ENCODE assay signal across 10 mouse cellular contexts in genomic region chr11:96198642-96199041, GRCm38 (mm10). TPM values are rescaled to one million over a fixed set of nuclear protein-coding genes. Genes with fewer than 3 reads are reported as not detected.
DNase-seq lines count a peak whose midpoint lies in the region; ATAC-seq and TF ChIP-seq lines count a peak whose summit lies in the region.
"Had no signal": no experiment of that assay in that cellular context is flagged by ENCODE, and none has a peak within 500 bp of the region (broad histone marks: within the 10 kb centered on the region; RNA-seq: fewer than 3 reads in every experiment).

No protein-coding gene starts in this region.

- H3K36me3 ChIP-seq in intestine, postnatal 0 days (ENCODE audit: control insufficient read depth, insufficient read depth), result no peaks in the 10 kb centered on the region
- no peaks in the 10 kb centered on the region for H3K36me3 ChIP-seq in intestine, embryonic 16.5 days (ENCODE audit: control insufficient read depth, insufficient read depth, low read length)
- no peaks in the 10 kb centered on the region for H3K36me3 ChIP-seq in embryonic facial prominence, embryonic 14.5 days (ENCODE audit: control insufficient read depth, insufficient read depth, low read length)
- no peaks in the 10 kb centered on the region for H3K36me3 ChIP-seq in stomach, postnatal 0 days (ENCODE audit: control insufficient read depth, insufficient read depth, low read length)
- H3K36me3 ChIP-seq in forebrain, embryonic 15.5 days, result no peaks in the 10 kb centered on the region
- H3K36me3 ChIP-seq: neural tube, embryonic 13.5 days had no signal

- H3K4me3 ChIP-seq in intestine, postnatal 0 days (ENCODE audit: low read depth, low read length), result no peak overlapping the region
- no peak overlapping the region for H3K4me3 ChIP-seq in intestine, embryonic 16.5 days (ENCODE audit: low read length)
- no peak overlapping the region for H3K4me3 ChIP-seq in embryonic facial prominence, embryonic 14.5 days (ENCODE audit: low read depth, low read length)
- H3K4me3 ChIP-seq in stomach, postnatal 0 days (ENCODE audit: low read depth, low read length), result no peak overlapping the region
- H3K4me3 ChIP-seq in forebrain, embryonic 15.5 days, result no peak overlapping the region
- H3K4me3 ChIP-seq: neural tube, embryonic 13.5 days had no signal

- ATAC-seq in intestine, postnatal 0 days, result no peak
- ATAC-seq in intestine, embryonic 16.5 days, result no peak
- ATAC-seq in embryonic facial prominence, embryonic 14.5 days (ENCODE audit: low read depth), result no peak
- no peak for ATAC-seq in stomach, postnatal 0 days (ENCODE audit: low FRiP score, low TSS enrichment)
- no peak for ATAC-seq in forebrain, embryonic 15.5 days (replicated peaks)

- peak; percentile 58 for TF ChIP-seq CTCF in intestine, postnatal 0 days (IDR thresholded peaks at IDR 0.05; ENCODE audit: low read depth)
- peak; percentile 58 for TF ChIP-seq CTCF in stomach, postnatal 0 days (IDR thresholded peaks at IDR 0.05; ENCODE audit: low read depth)

- no peaks in the 10 kb centered on the region for H3K9me3 ChIP-seq in intestine, postnatal 0 days (ENCODE audit: control insufficient read depth)
- no peaks in the 10 kb centered on the region for H3K9me3 ChIP-seq in intestine, embryonic 16.5 days (ENCODE audit: control insufficient read depth, low read length)
- H3K9me3 ChIP-seq in embryonic facial prominence, embryonic 14.5 days (ENCODE audit: control insufficient read depth, low read length), result no peaks in the 10 kb centered on the region
- no peaks in the 10 kb centered on the region for H3K9me3 ChIP-seq in stomach, postnatal 0 days (ENCODE audit: control insufficient read depth, low read length)
- H3K9me3 ChIP-seq in forebrain, embryonic 15.5 days, result no peaks in the 10 kb centered on the region
- H3K9me3 ChIP-seq: neural tube, embryonic 13.5 days had no signal

- no peak overlapping the region for H3K4me2 ChIP-seq in intestine, postnatal 0 days (replicated peaks; ENCODE audit: low read depth)
- no peak overlapping the region for H3K4me2 ChIP-seq in intestine, embryonic 16.5 days (ENCODE audit: low read depth, low read length)
- H3K4me2 ChIP-seq in embryonic facial prominence, embryonic 14.5 days (ENCODE audit: low read depth, low read length), result no peak overlapping the region
- H3K4me2 ChIP-seq in stomach, postnatal 0 days (replicated peaks; ENCODE audit: low read depth), result no peak overlapping the region
- no peak overlapping the region for H3K4me2 ChIP-seq in forebrain, embryonic 15.5 days (replicated peaks)
- H3K4me2 ChIP-seq: neural tube, embryonic 13.5 days had no signal

- H3K27ac ChIP-seq in intestine, postnatal 0 days (ENCODE audit: low read depth, low read length), result no peak overlapping the region
- H3K27ac ChIP-seq in intestine, embryonic 16.5 days (ENCODE audit: low read length), result no peak overlapping the region
- no peak overlapping the region for H3K27ac ChIP-seq in embryonic facial prominence, embryonic 14.5 days (replicated peaks; ENCODE audit: low read depth, low read length)
- no peak overlapping the region for H3K27ac ChIP-seq in stomach, postnatal 0 days (replicated peaks)
- H3K27ac ChIP-seq in forebrain, embryonic 15.5 days (replicated peaks), result no peak overlapping the region
- H3K27ac ChIP-seq: neural tube, embryonic 13.5 days had no signal

- peak; percentile 60 for DNase-seq in urinary bladder, postnatal 14 days (ENCODE audit: low spot score)
- DNase-seq in urinary bladder, adult 18-20 months (ENCODE audit: low spot score in 2 of 2), result no peak
- DNase-seq in embryonic facial prominence, embryonic 14.5 days (ENCODE audit: low spot score), result peak; percentile 48
- peak; percentile 48 for DNase-seq in stomach, postnatal 0 days (ENCODE audit: low spot score)
- DNase-seq in cerebellum, adult 11-12 months, result no peak

- under 1% methylated on average over 11 of the region's 12 CpGs for WGBS in intestine, postnatal 0 days
- WGBS in intestine, embryonic 16.5 days, result under 1% methylated on average over 12 of the region's 12 CpGs
- WGBS in embryonic facial prominence, embryonic 14.5 days, result 2% methylated on average over 12 of the region's 12 CpGs
- WGBS in stomach, postnatal 0 days, result 1% methylated on average over 12 of the region's 12 CpGs
- 1% methylated on average over 12 of the region's 12 CpGs for WGBS in forebrain, embryonic 15.5 days

- no peak overlapping the region for H3K9ac ChIP-seq in intestine, postnatal 0 days (ENCODE audit: low read depth, low read length)
- H3K9ac ChIP-seq in intestine, embryonic 16.5 days (ENCODE audit: low read depth, low read length), result no peak overlapping the region
- no peak overlapping the region for H3K9ac ChIP-seq in embryonic facial prominence, embryonic 14.5 days (ENCODE audit: low read depth, low read length)
- no peak overlapping the region for H3K9ac ChIP-seq in stomach, postnatal 0 days (ENCODE audit: low read length)
- no peak overlapping the region for H3K9ac ChIP-seq in forebrain, embryonic 15.5 days (replicated peaks)
- H3K9ac ChIP-seq: neural tube, embryonic 13.5 days had no signal

- H3K4me1 ChIP-seq in intestine, postnatal 0 days (replicated peaks; ENCODE audit: control insufficient read depth, insufficient read depth, low read length), result no peaks in the 10 kb centered on the region
- H3K4me1 ChIP-seq in intestine, embryonic 16.5 days (ENCODE audit: control insufficient read depth, insufficient read depth, low read length), result peaks cover 6% of the 10 kb centered on the region; the same call in 1 of the 2 replicates
- no peaks in the 10 kb centered on the region for H3K4me1 ChIP-seq in embryonic facial prominence, embryonic 14.5 days (ENCODE audit: control insufficient read depth, insufficient read depth, low read length)
- no peaks in the 10 kb centered on the region for H3K4me1 ChIP-seq in stomach, postnatal 0 days (replicated peaks; ENCODE audit: control insufficient read depth, insufficient read depth)
- 0 out of 2 replicates have a peak, but pooled peaks cover 3% of the 10 kb centered on the region for H3K4me1 ChIP-seq in forebrain, embryonic 15.5 days

- TF ChIP-seq EP300 in stomach, postnatal 0 days (optimal IDR thresholded peaks at IDR 0.05), result no peak

- peaks cover 100% of the 10 kb centered on the region for H3K27me3 ChIP-seq in intestine, postnatal 0 days (replicated peaks; ENCODE audit: control insufficient read depth, insufficient read depth, low read length)
- H3K27me3 ChIP-seq in intestine, embryonic 16.5 days (replicated peaks; ENCODE audit: control insufficient read depth, insufficient read depth, low read length), result peaks cover 97% of the 10 kb centered on the region
- peaks cover 100% of the 10 kb centered on the region for H3K27me3 ChIP-seq in embryonic facial prominence, embryonic 14.5 days (replicated peaks; ENCODE audit: control insufficient read depth, insufficient read depth, low read length)
- peaks cover 62% of the 10 kb centered on the region for H3K27me3 ChIP-seq in stomach, postnatal 0 days (ENCODE audit: control insufficient read depth, insufficient read depth, low read length)
- peaks cover 99% of the 10 kb centered on the region for H3K27me3 ChIP-seq in forebrain, embryonic 15.5 days

RNA-seq across cellular contexts. Expression of gene Hoxb13, which starts 4.5 kb away (rescaled TPM):
- polyA plus RNA-seq in intestine, postnatal 0 days (2015; fragmentation: Nextera tagmentation; extraction: Ambion mirVana), result not detected in 2 replicates
- 1.9 and 5.1 TPM in 2 replicates for polyA plus RNA-seq in intestine, embryonic 16.5 days (2015; fragmentation: Nextera tagmentation; extraction: Ambion mirVana)
- not detected in 2 replicates for polyA plus RNA-seq in embryonic facial prominence, embryonic 14.5 days (2014; fragmentation: Nextera tagmentation; extraction: Ambion mirVana)
- not detected in 2 replicates for polyA plus RNA-seq in stomach, postnatal 0 days (2015; fragmentation: Nextera tagmentation; extraction: Ambion mirVana)
- not detected in 2 replicates for polyA plus RNA-seq in forebrain, embryonic 15.5 days (2015; fragmentation: Nextera tagmentation; extraction: Ambion mirVana)
- polyA plus RNA-seq: large intestine, adult 2 months; neural tube, embryonic 13.5 days had no signal

Comparison
In these comparisons a context has a peak if more than half of its experiments do, and no peak if none do; other contexts are left out.
1. DNase-seq: peak in urinary bladder, postnatal 14 days (single experiment), embryonic facial prominence, embryonic 14.5 days (single experiment) and stomach, postnatal 0 days (single experiment); none in urinary bladder, adult 18-20 months (0 of 2) and cerebellum, adult 11-12 months (single experiment).